Mouse (Mus musculus): ENCODE measurements around the gene Hdac6.
"Not testable (repeated sequence)": the region's sequence is repeated elsewhere in the genome, so short reads cannot be mapped to it uniquely, and the experiment has no call there.

The Hdac6 gene

GRCm38 (mm10) chrX:7919601-7920383, 27.9 kb downstream of the Hdac6 start, which contains the start of gene Pcsk1n:
Gene Pcsk1n, plus strand, starts transcription at chrX:7919822.
- no peak for DNase-seq (ENCODE audit: low spot score in 2 of 2)

GRCm38 (mm10) chrX:7917960-7918359, 29.7 kb downstream of the Hdac6 start:
- DNase-seq (ENCODE audit: low spot score in 2 of 2), result not testable (repeated sequence)

DNA sequence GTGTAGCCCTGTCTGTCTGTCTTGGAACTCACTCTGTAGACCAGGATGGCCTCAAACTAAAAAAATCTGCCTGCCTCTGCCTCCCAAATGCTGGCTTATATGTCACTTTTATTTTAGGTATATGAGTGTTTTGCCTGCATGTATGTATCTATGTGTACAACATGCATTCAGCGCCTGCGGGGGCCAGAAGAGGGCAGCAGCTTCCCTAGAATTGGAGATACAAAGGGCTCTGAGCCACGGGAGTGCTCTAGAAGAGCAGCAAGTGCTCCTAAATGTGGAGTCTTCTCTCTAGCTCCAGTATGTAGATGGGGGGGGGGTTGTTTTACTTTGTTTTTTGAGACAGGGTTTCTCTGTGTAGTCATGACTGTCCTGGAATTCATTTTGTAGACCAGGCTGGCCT, 32.0 kb downstream of the Hdac6 start:
- peak in 1 of 2 experiments; percentile 17 for DNase-seq (ENCODE audit: low spot score in 2 of 2)

GRCm38 (mm10) chrX:7910473-7910872, 37.2 kb downstream of the Hdac6 start:
- DNase-seq (ENCODE audit: low spot score in 2 of 2), result no peak

DNA sequence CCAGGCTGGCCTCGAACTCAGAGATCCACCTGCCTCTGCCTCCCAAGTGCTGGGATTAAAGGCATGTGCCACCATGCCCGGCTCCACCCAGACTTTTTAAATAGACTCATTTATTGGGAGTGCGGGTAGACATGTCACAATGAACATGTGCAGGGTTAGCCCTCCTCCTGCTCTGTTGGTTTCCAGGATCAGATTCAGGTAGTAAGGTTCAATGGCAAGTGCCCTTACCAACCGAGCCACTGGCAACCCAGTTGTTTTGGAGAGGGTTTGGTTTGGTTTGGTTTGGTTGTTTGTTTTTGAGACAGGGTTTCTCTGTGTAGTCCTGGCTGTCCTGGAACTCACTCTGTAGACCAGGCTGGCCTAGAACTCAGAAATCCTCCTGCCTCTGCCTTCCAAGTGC, 38.4 kb downstream of the Hdac6 start, which contains the start of gene Gm10490:
Gene Gm10490 (plus strand): TSS at position 301 of the 400 bp plus-strand sequence.
- DNase-seq (ENCODE audit: low spot score in 2 of 2), result not testable (repeated sequence)

DNA sequence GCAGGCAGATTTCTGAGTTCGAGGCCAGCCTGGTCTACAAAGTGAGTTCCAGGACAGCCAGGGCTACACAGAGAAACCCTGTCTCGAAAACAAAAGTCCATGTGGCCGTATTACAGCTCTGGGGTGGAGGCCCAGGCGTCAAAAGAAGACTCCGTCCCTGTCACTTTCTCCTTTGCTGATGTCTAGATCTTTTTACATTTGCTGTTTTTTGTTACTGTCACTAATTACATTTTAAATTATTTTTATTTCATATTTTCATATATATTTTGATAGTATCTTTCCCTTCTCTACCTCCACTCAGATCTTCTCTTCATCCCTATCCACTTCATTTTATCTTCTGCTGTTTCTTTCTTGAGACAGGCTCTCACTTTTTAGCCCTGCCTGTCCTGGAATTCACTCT, 40.0 kb downstream of the Hdac6 start, which contains the start of gene Gm10491:
Gene Gm10491 (minus strand): TSS at position 101 of the 400 bp plus-strand sequence.
- DNase-seq (ENCODE audit: low spot score in 2 of 2), result no peak

DNA sequence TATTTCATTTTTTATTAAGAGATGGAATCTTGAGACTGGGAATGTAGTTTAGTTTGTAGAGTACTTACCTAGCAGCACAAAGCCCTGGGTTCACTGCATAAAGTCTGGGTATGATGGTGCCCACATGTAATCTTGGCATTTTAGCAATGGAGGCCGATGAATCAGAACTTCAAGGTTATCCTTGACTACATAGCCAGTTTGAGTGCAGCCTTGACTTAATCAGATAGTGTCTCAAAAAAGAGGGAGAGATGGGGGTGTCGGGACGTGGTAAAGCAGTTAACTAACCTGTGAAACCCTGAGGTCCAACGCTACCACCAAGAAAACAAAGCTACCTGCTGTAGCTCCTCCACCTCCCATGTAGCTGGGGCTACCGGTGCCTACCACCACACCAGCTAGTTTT, 43.2 kb downstream of the Hdac6 start:
- DNase-seq (ENCODE audit: low spot score in 2 of 2), result no peak

DNA sequence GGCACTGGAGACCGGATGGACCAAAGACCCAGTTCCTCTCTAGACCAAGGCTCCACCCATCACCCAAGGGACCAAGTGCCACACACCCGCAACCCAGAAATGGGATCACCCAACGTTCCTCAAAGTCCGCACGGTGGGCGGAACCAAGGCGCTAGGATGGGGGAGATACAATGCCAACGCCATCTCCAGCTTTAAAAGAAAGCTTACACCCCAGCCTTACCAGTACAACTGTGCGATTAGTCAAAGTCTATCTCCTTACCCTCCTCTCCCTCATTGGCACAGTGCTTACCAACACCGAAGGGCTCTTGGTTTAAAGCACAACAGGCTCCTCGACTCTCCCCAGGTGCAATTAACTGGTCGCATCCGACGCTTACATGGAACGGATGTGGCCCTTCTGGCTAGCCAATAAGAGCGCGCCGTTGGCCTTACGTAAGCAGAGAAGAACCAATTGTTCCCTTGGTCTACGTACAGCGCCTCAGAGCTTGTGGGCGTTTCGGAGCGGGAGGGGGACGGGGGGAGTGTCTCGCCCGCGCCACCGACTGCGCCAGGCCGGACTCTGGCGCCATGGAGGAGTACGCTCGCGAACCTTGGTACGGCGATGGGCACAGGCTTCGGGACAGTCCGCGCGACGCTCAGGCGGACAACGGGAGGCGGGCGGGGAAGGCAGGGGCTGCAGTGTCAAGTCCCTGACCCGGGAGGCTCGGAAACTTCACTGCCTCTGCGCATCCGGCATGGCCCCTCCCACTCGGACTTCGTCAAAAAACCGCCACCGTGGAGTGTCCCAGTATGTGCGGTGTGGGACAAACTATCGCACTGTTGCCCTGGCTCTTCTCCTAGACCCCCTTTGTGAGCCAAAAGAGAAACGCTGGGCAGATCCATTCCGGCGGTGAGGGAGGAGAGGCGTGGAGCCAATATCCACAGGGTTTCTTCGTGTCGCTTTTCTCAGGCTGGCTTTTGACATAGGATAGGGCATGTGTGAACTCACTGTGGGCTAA, 48.5 kb downstream of the Hdac6 start, which contains the start of the genes Pqbp1 and Timm17b:
Gene Pqbp1 (minus strand): TSS at position 390 of the 995 bp plus-strand sequence.
Gene Timm17b (plus strand): TSS at position 478 of the 995 bp plus-strand sequence.
- peak; percentile 74 to 80 for DNase-seq (ENCODE audit: low spot score in 2 of 2)

GRCm38 (mm10) chrX:7898211-7898610, 49.5 kb downstream of the Hdac6 start:
- peak in 1 of 2 experiments; percentile 10 for DNase-seq (ENCODE audit: low spot score in 2 of 2)

DNA sequence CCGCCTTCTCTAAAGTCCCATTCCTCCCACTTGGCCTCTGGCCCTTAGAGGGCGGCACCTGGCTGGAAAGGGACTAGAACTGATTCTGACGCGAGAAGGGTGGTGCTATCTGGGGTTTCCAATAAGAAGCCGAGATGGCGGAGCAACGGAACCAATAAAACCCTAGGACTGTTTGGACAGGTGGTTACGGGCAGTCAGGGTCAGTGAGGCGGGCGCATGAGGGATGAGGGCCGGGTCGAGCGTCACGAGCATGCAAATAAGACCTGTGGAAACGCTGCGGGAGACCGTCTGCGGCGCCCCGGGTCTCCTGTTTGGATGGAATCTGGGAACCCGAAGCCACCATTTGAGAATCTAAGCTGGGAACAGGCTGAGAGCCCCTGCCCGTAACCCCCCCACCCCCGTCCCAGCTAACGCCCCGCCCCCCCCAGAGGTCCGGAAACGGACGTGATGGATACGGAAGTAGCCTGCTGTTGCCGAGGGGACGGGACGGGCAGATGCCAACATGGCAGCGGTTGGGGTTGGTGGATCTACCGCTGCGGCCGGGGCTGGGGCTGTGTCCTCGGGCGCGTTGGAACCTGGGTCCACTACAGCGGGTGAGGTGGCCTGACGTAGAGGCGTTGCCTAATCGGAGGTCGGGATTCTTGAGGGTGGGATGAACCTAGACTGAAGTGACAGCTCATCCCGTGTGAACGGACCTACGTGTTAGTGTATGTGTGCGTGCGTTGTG, 63.7 kb downstream of the Hdac6 start, which contains the start of gene Slc35a2:
Gene Slc35a2 (plus strand): TSS at position 188 of the 727 bp plus-strand sequence.
- DNase-seq (ENCODE audit: low spot score in 2 of 2), result peak; percentile 47

All from thymus, postnatal 10 days (tissue).